Mouse (Mus musculus) heart, adult 8-10 months (tissue): ENCODE results near the gene A930033H14Rik. TPM values are rescaled to one million over a fixed set of nuclear protein-coding genes. Genes with fewer than 3 reads are reported as not detected.

Experiments used
- total RNA-seq, 4 experiments: library from RNA; stranded (reverse); gene quantifications; 2 replicates each; pipeline ENCODE4 v1.2.4; 2022

A930033H14Rik gene
- total RNA-seq, 4 experiments from 2014 or later, result 0.75 to 1.7 (median 1.1) TPM

Other genes with a start within 250 kb of the A930033H14Rik start
- 100 to 1,000 TPM; 141 to 253 (median 172) TPM for gene Rhobtb1, start 61.7 kb downstream of the A930033H14Rik start, total RNA-seq
- gene Cdk1, start 139.8 kb upstream of the A930033H14Rik start, total RNA-seq, result 1 to 10 TPM in 1 of 4 experiments, under 1 TPM in 3; 0.44 to 1.3 (median 0.47) TPM
- gene Ank3, start 185.7 kb upstream of the A930033H14Rik start, total RNA-seq, result 10 to 100 TPM; 72.9 to 84.4 (median 74.9) TPM